Mouse (Mus musculus): Measurements from ENCODE around the gene Arap1.

Arap1 gene

GRCm38 (mm10) chr7:101327263-101327662 is 20.6 kb upstream of the Arap1 start:
- DNase-seq (ENCODE audit: low spot score in 2 of 2), result no peak

DNA sequence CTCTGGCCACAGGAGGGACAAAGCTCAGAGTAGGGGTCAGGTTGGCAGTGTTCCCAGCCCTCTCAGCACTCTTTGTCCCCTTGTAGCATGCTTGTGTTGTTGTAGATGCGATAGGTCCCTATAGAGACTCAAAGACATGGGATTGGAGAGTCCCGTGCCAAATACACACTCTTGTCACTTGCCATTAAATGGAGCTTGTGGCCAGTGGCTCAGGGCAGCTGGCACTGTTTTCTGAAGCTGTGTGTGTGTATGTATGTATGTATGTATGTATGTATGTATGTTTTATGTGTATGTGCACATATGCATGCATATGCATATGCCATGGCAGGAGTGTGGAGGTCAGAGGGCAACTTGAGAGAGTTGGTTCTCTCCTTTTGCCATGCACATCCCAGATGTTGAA is 20.1 kb upstream of the Arap1 start:
- no peak for DNase-seq (ENCODE audit: low spot score in 2 of 2)

DNA sequence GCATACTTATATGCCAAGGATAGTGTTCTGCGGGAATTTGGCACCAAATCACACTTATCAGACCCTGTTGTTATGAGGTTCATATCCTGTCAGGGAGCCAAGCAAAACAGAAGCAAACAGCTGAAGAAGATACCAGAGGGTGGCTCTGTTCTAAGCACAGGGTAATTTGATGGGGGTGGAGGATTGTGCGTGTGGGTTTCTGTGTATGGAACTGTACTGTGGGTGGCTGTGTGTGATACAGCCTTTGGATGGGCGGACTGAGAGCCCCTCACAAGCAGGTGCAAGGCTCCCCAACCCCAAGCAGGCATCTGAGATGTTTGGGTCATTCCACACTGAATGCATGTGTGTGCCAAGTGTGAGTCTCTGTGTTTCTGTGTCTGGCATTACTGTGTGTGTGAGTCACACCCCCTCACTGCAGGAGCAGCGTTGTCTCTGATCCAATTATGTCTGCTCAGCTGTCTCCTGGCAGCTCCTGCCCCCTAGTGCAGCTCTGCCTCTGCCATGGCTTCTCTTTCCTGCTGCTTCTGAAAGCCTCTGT is 19.2 kb upstream of the Arap1 start:
- DNase-seq (ENCODE audit: low spot score in 2 of 2), result peak in 1 of 2 experiments; percentile 46

DNA sequence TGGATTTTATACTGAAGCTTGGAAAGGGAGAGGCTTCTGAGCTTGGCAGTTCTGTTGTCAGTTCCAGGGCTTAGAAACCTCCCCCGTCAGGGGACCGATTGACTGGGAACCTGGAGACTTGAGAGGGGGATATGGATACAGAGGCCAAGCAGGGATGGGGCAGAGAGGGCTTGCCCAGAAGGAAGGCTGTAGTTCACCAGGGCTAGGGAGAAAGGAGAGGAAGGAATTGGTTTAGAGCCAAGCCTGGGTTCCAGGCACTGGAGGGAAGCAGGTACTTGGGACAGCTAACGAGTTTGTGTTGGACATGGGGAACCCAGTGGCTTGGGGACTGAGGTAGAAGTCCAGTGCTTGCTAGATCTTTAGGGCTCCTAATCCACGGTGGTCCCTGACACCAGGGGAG is 18.3 kb upstream of the Arap1 start:
- no peak for DNase-seq (ENCODE audit: low spot score in 2 of 2)

DNA sequence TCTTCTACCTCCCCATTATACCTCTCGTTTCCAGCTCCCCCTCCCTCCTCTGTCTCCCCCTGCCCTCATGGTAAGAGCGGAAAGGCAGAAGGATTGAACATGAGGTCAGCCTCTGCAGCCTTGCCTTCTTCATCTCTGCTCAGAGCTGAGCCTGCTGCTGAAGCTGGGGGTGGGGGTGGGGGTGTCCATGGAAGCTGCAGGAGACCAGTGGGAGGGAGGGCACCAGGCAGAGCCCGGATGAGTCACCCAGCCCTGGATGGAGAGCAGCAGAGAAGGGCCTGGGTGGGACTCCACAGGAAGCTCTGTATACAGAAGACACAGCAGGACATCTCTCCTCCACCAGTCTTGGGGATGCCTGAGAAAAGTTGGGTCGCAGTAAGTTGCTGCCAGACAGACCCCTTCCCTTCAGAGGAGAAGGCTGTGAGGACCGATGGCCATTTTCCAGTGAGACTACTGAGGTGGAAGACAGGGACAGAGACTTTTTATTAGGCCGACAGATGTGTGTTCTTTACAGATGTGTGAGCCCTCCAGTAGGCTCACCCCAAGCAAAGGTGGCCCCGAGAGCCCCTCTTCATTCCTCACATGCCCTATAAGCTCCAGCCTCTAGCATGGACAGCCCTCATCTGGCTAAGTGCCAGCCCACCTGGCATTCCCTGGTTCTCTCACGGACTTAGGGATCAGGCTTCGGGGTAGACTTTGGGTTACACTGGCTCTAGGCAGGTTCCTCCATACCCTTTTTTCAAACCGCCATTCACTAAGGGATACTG is 17.6 kb upstream of the Arap1 start:
- DNase-seq (ENCODE audit: low spot score in 2 of 2), result no peak

GRCm38 (mm10) chr7:101330841-101331173 is 17.1 kb upstream of the Arap1 start:
- no peak for DNase-seq (ENCODE audit: low spot score in 2 of 2)

DNA sequence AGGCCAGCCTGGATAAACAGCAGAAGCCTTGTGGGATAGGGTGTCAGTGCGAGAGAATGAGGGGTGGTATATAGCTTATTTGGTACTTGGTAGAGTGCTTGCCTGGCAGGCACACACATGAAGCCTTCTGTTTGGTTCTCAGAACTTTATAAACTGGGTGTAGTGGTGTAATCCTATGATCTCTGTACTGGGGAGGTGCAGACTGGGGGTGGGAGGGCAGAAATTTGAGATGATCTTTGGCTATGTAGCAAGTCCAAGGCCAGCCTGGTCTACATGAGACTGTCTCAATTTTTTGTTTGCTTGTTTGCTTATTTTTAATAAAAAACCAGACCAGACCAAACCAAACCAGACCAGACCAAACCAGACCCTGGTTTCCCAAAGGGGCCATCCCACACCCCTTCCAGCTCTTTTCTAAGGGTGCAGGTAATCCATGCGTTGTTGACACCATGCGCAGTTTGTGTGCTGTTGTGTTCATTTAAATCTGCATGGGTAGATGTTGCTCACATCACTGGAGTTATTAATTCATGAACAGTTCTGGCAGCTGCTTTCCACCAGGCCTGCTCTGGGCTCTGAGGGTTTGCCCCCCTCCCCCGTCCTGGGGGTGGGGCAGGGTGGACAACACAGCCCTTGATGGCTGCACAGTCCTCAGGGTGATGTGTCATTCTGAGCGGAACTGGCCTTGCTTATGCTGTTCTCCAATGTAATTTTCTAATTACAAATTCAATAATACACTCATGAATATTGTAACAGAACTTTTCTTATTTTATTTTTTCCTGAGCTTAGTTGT is 15.6 kb upstream of the Arap1 start:
- no peak for DNase-seq (ENCODE audit: low spot score in 2 of 2)

DNA sequence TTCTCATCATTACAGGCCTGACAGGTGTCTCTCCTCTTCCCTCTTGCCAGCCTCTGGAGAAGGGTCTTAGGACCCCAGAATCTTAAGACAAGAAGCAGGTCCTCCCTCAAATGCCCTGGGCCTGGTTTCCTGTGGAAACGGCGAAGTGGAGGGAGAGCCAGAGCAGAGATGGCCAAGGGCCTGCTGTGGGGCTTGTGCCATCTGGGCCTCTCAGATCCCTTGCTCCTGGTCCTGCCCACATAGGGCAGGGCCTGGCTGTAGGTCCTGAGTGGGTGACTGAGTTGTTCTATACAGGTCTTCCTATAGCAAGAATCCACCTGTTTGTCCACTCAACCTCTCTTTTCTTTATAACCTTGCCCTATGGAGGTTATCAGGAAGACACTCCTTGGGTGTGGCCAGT is 12.6 kb upstream of the Arap1 start:
- no peak for DNase-seq (ENCODE audit: low spot score in 2 of 2)

DNA sequence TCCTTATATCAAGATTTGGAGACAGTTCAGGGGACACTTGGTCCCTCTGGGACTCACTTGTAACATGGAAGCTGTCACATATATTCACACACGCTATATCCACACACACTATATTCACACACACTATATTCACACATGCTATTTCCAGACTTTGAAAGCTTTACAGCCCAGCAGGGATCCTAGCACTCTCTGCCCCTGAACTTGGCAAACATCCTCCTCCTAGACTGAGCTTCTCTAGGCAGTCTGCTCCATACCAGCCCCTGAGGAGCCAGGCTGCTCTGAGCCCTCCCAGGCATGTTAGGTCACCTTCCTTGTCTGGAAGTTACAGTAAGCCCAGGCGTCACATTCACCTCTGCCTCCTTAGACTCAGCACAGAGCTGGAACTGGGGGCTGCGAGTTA is 11.2 kb upstream of the Arap1 start:
- no peak for DNase-seq (ENCODE audit: low spot score in 2 of 2)

GRCm38 (mm10) chr7:101337401-101337800 is 10.5 kb upstream of the Arap1 start:
- DNase-seq (ENCODE audit: low spot score in 2 of 2), result no peak

DNA sequence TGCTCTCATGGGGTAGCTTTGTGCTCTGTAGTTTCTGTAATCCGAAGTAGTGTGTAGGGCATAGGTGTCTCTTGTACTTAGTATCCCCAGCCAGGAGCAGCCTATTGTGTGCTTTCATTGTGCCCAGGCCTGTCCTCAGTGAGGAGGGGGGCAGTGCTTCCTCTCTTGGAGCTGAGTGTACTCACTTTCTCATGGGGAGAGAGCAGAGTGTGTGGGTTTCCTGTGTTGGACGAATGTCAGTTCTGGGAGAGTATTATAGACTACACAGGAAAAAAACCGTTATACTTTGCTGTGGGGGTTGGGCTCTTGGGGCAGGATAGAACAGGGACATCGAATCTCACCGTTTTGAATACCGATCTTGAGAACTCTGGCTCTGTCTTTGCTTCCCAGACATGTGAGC is 6.5 kb upstream of the Arap1 start:
- DNase-seq (ENCODE audit: low spot score in 2 of 2), result no peak

DNA sequence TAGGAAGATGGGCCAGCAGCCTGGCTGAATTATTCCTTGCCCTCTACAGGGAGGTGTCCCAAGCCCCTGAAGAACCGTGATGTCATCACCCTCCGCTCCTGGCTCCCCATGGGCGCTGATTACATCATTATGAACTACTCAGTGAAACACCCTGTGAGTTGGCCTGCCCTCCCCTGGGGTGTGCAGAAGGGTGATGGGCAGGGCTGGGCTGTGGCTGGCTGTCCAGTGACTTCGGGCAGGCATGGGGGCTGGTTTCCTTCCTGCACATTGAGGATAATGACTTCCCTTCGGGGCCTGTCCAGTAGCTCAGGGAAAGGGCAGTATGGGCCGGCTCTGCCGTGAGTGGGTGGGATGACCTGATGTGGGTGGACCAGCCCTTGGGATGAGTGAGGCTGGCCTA is 4.7 kb upstream of the Arap1 start:
- no peak for DNase-seq (ENCODE audit: low spot score in 2 of 2)

- DNase-seq (ENCODE audit: low spot score in 2 of 2), result no peak
These were observed 3.0 kb upstream of the Arap1 start for GRCm38 (mm10) chr7:101344892-101345291.

- DNase-seq (ENCODE audit: low spot score in 2 of 2), result no peak
These were observed 876 bp upstream of the Arap1 start for GRCm38 (mm10) chr7:101346991-101347390.

DNA sequence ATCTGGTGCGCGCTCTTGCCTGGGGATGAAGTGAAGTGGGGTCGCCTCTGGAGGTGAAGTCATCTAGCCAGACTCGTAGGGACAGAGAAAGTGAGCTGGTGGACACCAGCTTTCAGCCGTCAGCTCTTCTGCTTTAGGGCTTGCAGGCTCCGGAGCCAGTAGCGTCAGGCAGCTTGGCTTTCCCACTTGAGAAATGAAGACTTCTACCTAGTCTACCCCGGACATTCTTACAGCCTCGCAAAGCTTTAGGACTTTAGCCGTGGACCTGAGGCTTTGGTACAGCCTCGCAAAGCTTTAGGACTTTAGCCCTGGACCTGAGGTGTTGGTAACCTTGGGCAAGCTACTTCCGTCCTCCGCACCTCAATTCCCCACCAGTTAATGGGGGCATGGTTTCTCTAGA is 445 bp downstream of the Arap1 start:
- DNase-seq (ENCODE audit: low spot score in 2 of 2), result no peak

DNA sequence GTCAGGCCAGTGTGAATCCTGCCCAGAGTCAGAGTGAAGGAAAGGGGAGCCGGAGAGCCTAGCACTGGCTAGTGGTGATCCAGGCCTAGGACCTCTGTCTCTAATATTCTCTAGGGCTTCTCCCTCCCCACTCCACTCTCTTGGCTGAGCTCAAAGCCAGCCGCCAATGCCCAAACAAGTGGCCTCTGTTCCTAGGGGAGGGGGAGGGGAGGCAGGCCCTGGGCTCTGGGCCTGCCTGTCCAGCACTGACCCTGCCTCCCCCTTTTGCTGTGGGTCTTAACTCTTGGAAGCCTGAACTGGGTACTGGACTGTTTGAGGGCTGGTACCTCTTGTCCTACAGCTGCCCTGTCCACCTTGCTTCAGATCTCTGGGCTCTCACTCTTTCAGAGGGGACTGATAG is 2.0 kb downstream of the Arap1 start:
- peak; percentile 40 to 50 for DNase-seq (ENCODE audit: low spot score in 2 of 2)

- no peak for DNase-seq (ENCODE audit: low spot score in 2 of 2)
These were observed 4.5 kb downstream of the Arap1 start for GRCm38 (mm10) chr7:101352404-101352803.

DNA sequence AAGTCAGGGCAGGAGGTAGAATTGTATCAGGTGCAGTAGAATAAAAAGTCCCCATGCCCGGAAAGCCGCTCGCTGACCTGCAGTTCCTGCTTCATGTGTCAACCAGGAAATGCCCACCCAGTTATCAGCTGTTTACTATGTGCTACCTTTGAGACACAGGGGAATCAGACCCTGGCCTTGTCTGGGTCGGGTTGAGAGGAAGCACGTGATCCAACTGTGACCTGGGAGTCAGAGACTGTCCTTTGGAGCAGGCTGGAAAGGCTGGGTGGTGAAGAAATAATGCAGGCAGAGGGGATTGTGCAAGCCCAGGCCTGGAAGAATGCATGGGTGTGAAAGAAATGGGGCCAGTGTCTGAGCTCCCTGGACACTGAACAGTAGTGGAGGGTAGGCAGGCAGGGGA is 6.6 kb downstream of the Arap1 start:
- DNase-seq (ENCODE audit: low spot score in 2 of 2), result no peak

- DNase-seq (ENCODE audit: low spot score in 2 of 2), result no peak
These were observed 7.8 kb downstream of the Arap1 start for GRCm38 (mm10) chr7:101355551-101356100.

DNA sequence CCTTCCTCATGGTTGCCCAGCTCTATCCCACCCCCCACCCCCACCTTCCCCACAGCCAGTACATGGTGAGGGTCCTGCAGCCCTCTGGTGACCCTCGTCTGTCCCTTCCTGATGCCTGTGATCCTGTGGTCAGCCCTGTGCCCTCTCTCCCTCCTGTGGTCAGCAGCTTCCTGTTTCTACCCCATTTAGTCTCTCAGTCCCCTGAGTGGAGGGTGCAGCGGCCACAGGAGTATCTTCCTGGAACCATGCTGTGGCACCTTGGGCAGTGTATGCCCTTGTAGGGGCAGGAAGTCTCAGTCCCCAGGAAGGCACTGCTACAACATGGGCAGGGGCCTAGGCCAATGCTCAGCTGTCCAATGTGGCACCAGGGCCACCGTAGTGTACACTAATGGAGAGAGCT is 9.0 kb downstream of the Arap1 start:
- DNase-seq (ENCODE audit: low spot score in 2 of 2), result no peak

GRCm38 (mm10) chr7:101360406-101360805 is 12.5 kb downstream of the Arap1 start:
- no peak for DNase-seq (ENCODE audit: low spot score in 2 of 2)

GRCm38 (mm10) chr7:101361021-101361420 is 13.2 kb downstream of the Arap1 start:
- DNase-seq (ENCODE audit: low spot score in 2 of 2), result no peak

- DNase-seq (ENCODE audit: low spot score in 2 of 2), result no peak
These were observed 13.9 kb downstream of the Arap1 start for GRCm38 (mm10) chr7:101361767-101362166.

All from frontal cortex, postnatal 14 days (tissue).